Mouse (Mus musculus) heart, embryonic 14.5 days (tissue): ENCODE measurements around the gene Rabgef1. TPM values are rescaled to one million over a fixed set of nuclear protein-coding genes. Genes with fewer than 3 reads are reported as not detected.

ENCODE experiments used
- ATAC-seq: fragments of 200-750 bp; cut with Nextera tagmentation; 2 replicates; pipeline ENCODE4 v1.8.0; 2017; ENCODE audit warnings: low read depth, moderate TSS enrichment; ENCODE audit not compliant: insufficient number of reproducible peaks, insufficient read depth, low FRiP score
- H3K27ac ChIP-seq, 2 experiments: fragments of 200-500 bp in 1 of 2; fragments of 300-500 bp in 1 of 2; sonication (generic) in 1 of 2; replicated peaks in 1 of 2; 2 replicates each; pipeline ENCODE4 v1.5.1; 2012 to 2014; ENCODE audit warnings: low read depth in 2 of 2, low read length in 2 of 2, control low read depth in 1 of 2, mild to moderate bottlenecking in 1 of 2, mixed read lengths in 1 of 2; ENCODE audit not compliant: control insufficient read depth in 1 of 2, insufficient read depth in 1 of 2
- H3K27me3 ChIP-seq: fragments of 300-500 bp; sonication (generic); 2 replicates; pipeline ENCODE4 v1.6.1; 2014; ENCODE audit warnings: mild to moderate bottlenecking, low read length, control low read depth; ENCODE audit not compliant: control insufficient read depth, insufficient read depth
- H3K36me3 ChIP-seq: fragments of 300-500 bp; sonication (generic); 2 replicates; pipeline ENCODE4 v1.6.1; 2014; ENCODE audit warnings: mild to moderate bottlenecking, control low read depth, low read length, mixed read lengths; ENCODE audit not compliant: control insufficient read depth, insufficient read depth
- H3K4me1 ChIP-seq, 2 experiments: fragments of 200-500 bp in 1 of 2; fragments of 300-500 bp in 1 of 2; sonication (generic) in 1 of 2; 2 replicates each; pipeline ENCODE4 v1.6.1; 2012 to 2014; ENCODE audit warnings: low read length in 2 of 2, control low read depth in 1 of 2, mixed read lengths in 1 of 2; ENCODE audit not compliant: control insufficient read depth in 2 of 2, insufficient read depth in 2 of 2
- H3K4me2 ChIP-seq: fragments of 300-500 bp; sonication (generic); 2 replicates; pipeline ENCODE4 v1.6.1; 2014; ENCODE audit warnings: mild to moderate bottlenecking, low read length
- H3K4me3 ChIP-seq, 2 experiments: fragments of 200-500 bp in 1 of 2; fragments of 300-500 bp in 1 of 2; sonication (generic) in 1 of 2; 2 replicates each; pipeline ENCODE4 v1.5.1; 2012 to 2014; ENCODE audit warnings: low read length in 2 of 2, mild to moderate bottlenecking in 2 of 2, control low read depth in 1 of 2, low read depth in 1 of 2, moderate library complexity in 1 of 2; ENCODE audit not compliant: control insufficient read depth in 1 of 2, insufficient read depth in 1 of 2
- H3K9ac ChIP-seq: fragments of 300-500 bp; sonication (generic); 2 replicates; pipeline ENCODE4 v1.6.1; 2014; ENCODE audit warnings: mild to moderate bottlenecking, low read length
- H3K9me3 ChIP-seq: fragments of 300-500 bp; sonication (generic); 2 replicates; pipeline ENCODE4 v1.6.1; 2016; ENCODE audit warnings: low read length, control low read depth; ENCODE audit not compliant: control insufficient read depth
- WGBS: fragments of 180-500 bp; shearing (Covaris S2); extraction: QIAGEN DNeasy Blood & Tissue Kit; methylation state at CpG from one replicate; pipeline ENCODE4 v1.1.7; 2014; 5-methylcytosine and 5-hydroxymethylcytosine counted together
- polyA plus RNA-seq: library from polyadenylated mRNA; unstranded; fragments of >200 nt; fragmentation: Nextera tagmentation; extraction: Ambion mirVana; gene quantifications from 2 replicates; pipeline ENCODE4 v1.2.1, GENCODE M21; 2014

Gene Rabgef1
- polyA plus RNA-seq, 1 experiment from 2014 or later, result 17.9 TPM

- 79% methylated on average over 2 of the region's 2 CpGs for WGBS
These were observed 17.3 kb upstream of the Rabgef1 start for GRCm38 (mm10) chr5:130154286-130154685.

GRCm38 (mm10) chr5:130158545-130158944 is 13.1 kb upstream of the Rabgef1 start:
- Histone ChIP-seq H3K27ac (no peak overlapping the region), H3K4me2 (no peak overlapping the region), H3K36me3 (peaks cover 3% of the 10 kb centered on the region; the same call in 1 of the 2 replicates), H3K27me3 (no peaks in the 10 kb centered on the region; the same call in 1 of the 2 replicates), H3K4me3 (no peak overlapping the region), H3K9ac (no peak overlapping the region), H3K4me1 (peaks cover 0 to 10% of the 10 kb centered on the region in 2 experiments; a peak in 3 of 4 replicates), H3K9me3 (no peaks in the 10 kb centered on the region)
- 80% methylated on average over 4 of the region's 4 CpGs for WGBS
- ATAC-seq, result no peak

More at GRCm38 (mm10) chr5:130154286-130154685, 17.3 kb upstream of the Rabgef1 start:
- H3K9me3 ChIP-seq, result no peaks in the 10 kb centered on the region
- peaks cover 0 to 10% of the 10 kb centered on the region in 2 experiments; a peak in 3 of 4 replicates for H3K4me1 ChIP-seq
- H3K27ac ChIP-seq, result no peak overlapping the region
- no peak overlapping the region for H3K4me3 ChIP-seq
- no peak overlapping the region for H3K4me2 ChIP-seq
- H3K9ac ChIP-seq, result no peak overlapping the region
- 0 out of 2 replicates have a peak, but pooled peaks cover 2% of the 10 kb centered on the region for H3K27me3 ChIP-seq
- H3K36me3 ChIP-seq, result peaks cover 34% of the 10 kb centered on the region
- ATAC-seq, result no peak

- H3K36me3 ChIP-seq, result no peaks in the 10 kb centered on the region; the same call in 1 of the 2 replicates
- no peak overlapping the region for H3K4me3 ChIP-seq
- H3K4me1 ChIP-seq, result peaks cover 0 to 9% of the 10 kb centered on the region in 2 experiments; a peak in 3 of 4 replicates
- H3K9ac ChIP-seq, result no peak overlapping the region
- ATAC-seq, result no peak
- no peak overlapping the region for H3K27ac ChIP-seq
- H3K27me3 ChIP-seq, result no peaks in the 10 kb centered on the region; the same call in 1 of the 2 replicates
- H3K9me3 ChIP-seq, result no peaks in the 10 kb centered on the region
- no peak overlapping the region for H3K4me2 ChIP-seq
- WGBS, result 57% methylated on average over 7 of the region's 7 CpGs
These were observed 11.8 kb upstream of the Rabgef1 start for GRCm38 (mm10) chr5:130159761-130160201.

GRCm38 (mm10) chr5:130163670-130164069 is 7.9 kb upstream of the Rabgef1 start:
- Histone ChIP-seq H3K27ac (no peak overlapping the region), H3K4me1 (no peaks in the 10 kb centered on the region), H3K27me3 (no peaks in the 10 kb centered on the region; the same call in 1 of the 2 replicates), H3K4me2 (no peak overlapping the region), H3K4me3 (no peak overlapping the region), H3K9me3 (no peaks in the 10 kb centered on the region), H3K36me3 (no peaks in the 10 kb centered on the region), H3K9ac (no peak overlapping the region)
- WGBS, result 4% methylated on average over 7 of the region's 7 CpGs
- no peak for ATAC-seq

GRCm38 (mm10) chr5:130165213-130165612 is 6.4 kb upstream of the Rabgef1 start:
- no peak for ATAC-seq
- 55% methylated on average over 4 of the region's 4 CpGs for WGBS

GRCm38 (mm10) chr5:130169109-130169508 is 2.5 kb upstream of the Rabgef1 start:
- Histone ChIP-seq H3K36me3 (no peaks in the 10 kb centered on the region), H3K4me1 (peaks cover 8 to 30% of the 10 kb centered on the region in 2 experiments), H3K9me3 (no peaks in the 10 kb centered on the region), H3K4me3 (no peak overlapping the region), H3K9ac (no peak overlapping the region), H3K27me3 (no peaks in the 10 kb centered on the region), H3K27ac (no peak overlapping the region), H3K4me2 (no peak overlapping the region)
- no peak for ATAC-seq
- WGBS, result 7% methylated on average over 6 of the region's 6 CpGs

More at GRCm38 (mm10) chr5:130165213-130165612, 6.4 kb upstream of the Rabgef1 start:
- Histone ChIP-seq H3K4me3 (no peak overlapping the region), H3K9ac (no peak overlapping the region), H3K27me3 (no peaks in the 10 kb centered on the region; the same call in 1 of the 2 replicates), H3K4me1 (peaks cover 2 to 5% of the 10 kb centered on the region in 2 experiments; a peak in 1 of 4 replicates), H3K9me3 (no peaks in the 10 kb centered on the region), H3K27ac (no peak overlapping the region), H3K36me3 (no peaks in the 10 kb centered on the region), H3K4me2 (no peak overlapping the region)

GRCm38 (mm10) chr5:130170666-130171422 is 754 bp upstream of the Rabgef1 start:
- Histone ChIP-seq H3K27ac (peak overlapping the region; percentile 91 to 94), H3K4me3 (peak overlapping the region; percentile 77 to 88), H3K27me3 (no peaks in the 10 kb centered on the region), H3K9ac (peak overlapping the region; percentile 90), H3K4me2 (peak overlapping the region; percentile 85), H3K36me3 (no peaks in the 10 kb centered on the region), H3K4me1 (peaks cover 8 to 30% of the 10 kb centered on the region in 2 experiments), H3K9me3 (no peaks in the 10 kb centered on the region)
- 7% methylated on average over 6 of the region's 6 CpGs for WGBS
- ATAC-seq, result no peak
